In genomic region chr9:34689375-34689774, GRCm38 (mm10) we compare ENCODE assay signal across 24 mouse cellular contexts.
A peak's percentile ranks its signal among the peaks of the same experiment; 100 is the strongest.
DNase-seq lines count a peak whose midpoint lies in the region; ATAC-seq lines count a peak whose summit lies in the region.
"Had no signal": no experiment of that assay in that cellular context is flagged by ENCODE, and none has a peak within 500 bp of the region (broad histone marks: within the 10 kb centered on the region; RNA-seq: fewer than 3 reads in every experiment).

No protein-coding gene starts in this region.

- 20% methylated on average over 3 of the region's 3 CpGs for WGBS in kidney, embryonic 15.5 days

- H3K9ac ChIP-seq in kidney, embryonic 15.5 days: no peak overlapping the region
- H3K9ac ChIP-seq: forebrain, embryonic 13.5 days; heart, embryonic 13.5 days; hindbrain, embryonic 12.5 days had no signal

- no peaks in the 10 kb centered on the region for H3K27me3 ChIP-seq in kidney, embryonic 15.5 days
- H3K27me3 ChIP-seq: forebrain, embryonic 13.5 days; heart, embryonic 13.5 days; hindbrain, embryonic 12.5 days had no signal

- H3K36me3 ChIP-seq in kidney, embryonic 15.5 days: no peaks in the 10 kb centered on the region
- H3K36me3 ChIP-seq: forebrain, embryonic 10.5 days; heart, embryonic 10.5 days; heart, embryonic 13.5 days; hindbrain, embryonic 12.5 days had no signal

- ATAC-seq in frontal cortex, adult (ENCODE audit: low TSS enrichment): peak; percentile 53
- peak; percentile 46; the same call in 1 of the 2 replicates for ATAC-seq in kidney, embryonic 15.5 days (replicated peaks; ENCODE audit: low FRiP score)
- ATAC-seq: activated CD4-positive, CD25-positive, alpha-beta regulatory T cell, adult 4 months; forebrain, embryonic 13.5 days; forebrain, embryonic 16.5 days; hindbrain, postnatal 0 days had no signal

- H3K4me2 ChIP-seq in kidney, embryonic 15.5 days: no peak overlapping the region
- H3K4me2 ChIP-seq: forebrain, embryonic 13.5 days; heart, embryonic 13.5 days; hindbrain, embryonic 12.5 days had no signal

- H3K4me1 ChIP-seq in kidney, embryonic 15.5 days: peaks cover 14% of the 10 kb centered on the region
- H3K4me1 ChIP-seq: forebrain, embryonic 10.5 days; forebrain, embryonic 13.5 days; heart, embryonic 10.5 days; heart, embryonic 13.5 days; hindbrain, embryonic 12.5 days had no signal

- intact Hi-C loops in left cerebral cortex, postnatal 14 days (cut with DNase I): no loop called here

- H3K4me3 ChIP-seq in kidney, embryonic 15.5 days (replicated peaks): no peak overlapping the region
- H3K4me3 ChIP-seq: forebrain, embryonic 10.5 days; forebrain, embryonic 13.5 days; heart, adult 2 months; heart, embryonic 10.5 days; heart, embryonic 13.5 days; hindbrain, embryonic 12.5 days had no signal

- DNase-seq in frontal cortex, postnatal 14 days (ENCODE audit: low spot score in 2 of 2): no peak
- no peak for DNase-seq in kidney, postnatal 36 days
- DNase-seq in left cerebral cortex, adult 9 months (ENCODE audit: low spot score in 2 of 2): peak; percentile 26 to 40
- no peak for DNase-seq in left cerebral cortex, postnatal 14 days (ENCODE audit: low spot score in 2 of 2)
- DNase-seq in right cerebral cortex, adult 2 months (ENCODE audit: low spot score in 2 of 2): peak; percentile 43 to 44
- no peak for DNase-seq in right cerebral cortex, postnatal 14 days
- DNase-seq: adrenal gland, adult 8-10 months; adrenal gland, postnatal 25 days; cerebellum, adult 18-20 months; cerebellum, adult 9-10 months; cerebellum, postnatal 14 days; gastrocnemius, postnatal 25 days; heart, adult 2 months; heart, postnatal 14 days had no signal

- no peaks in the 10 kb centered on the region for H3K9me3 ChIP-seq in kidney, embryonic 15.5 days (replicated peaks)
- H3K9me3 ChIP-seq: forebrain, embryonic 10.5 days; forebrain, embryonic 13.5 days; heart, embryonic 10.5 days; heart, embryonic 13.5 days; hindbrain, embryonic 12.5 days had no signal

- no peak overlapping the region for H3K27ac ChIP-seq in kidney, embryonic 15.5 days
- H3K27ac ChIP-seq: forebrain, embryonic 10.5 days; forebrain, embryonic 13.5 days; heart, adult 2 months; heart, embryonic 10.5 days; heart, embryonic 13.5 days; hindbrain, embryonic 12.5 days; hindbrain, postnatal 0 days had no signal

Comparison
In these comparisons a context has a peak if more than half of its experiments do, and no peak if none do; other contexts are left out.
1. DNase-seq: peak in left cerebral cortex, adult 9 months (2 of 2) and right cerebral cortex, adult 2 months (2 of 2); none in frontal cortex, postnatal 14 days (0 of 2), kidney, postnatal 36 days (0 of 2), left cerebral cortex, postnatal 14 days (0 of 2) and right cerebral cortex, postnatal 14 days (single experiment).